In genomic region chr3:59423621-59424020, GRCm38 (mm10) we compare ENCODE assay signal across 23 mouse cellular contexts.
DNase-seq lines count a peak whose midpoint lies in the region; ATAC-seq and TF ChIP-seq lines count a peak whose summit lies in the region.
"Had no signal": no experiment of that assay in that cellular context is flagged by ENCODE, and none has a peak within 500 bp of the region (broad histone marks: within the 10 kb centered on the region; RNA-seq: fewer than 3 reads in every experiment).

No protein-coding gene starts in this region.

- TF ChIP-seq CTCF in forebrain, postnatal 0 days (IDR thresholded peaks at IDR 0.05; ENCODE audit: low read depth): no peak

- no peak for ATAC-seq in forebrain, postnatal 0 days
- ATAC-seq: activated CD4-positive, CD25-positive, alpha-beta regulatory T cell, adult 4 months; CD4-positive, CD25-positive, alpha-beta regulatory T cell, adult 4 months; Patski had no signal

- no peaks in the 10 kb centered on the region for H3K36me3 ChIP-seq in forebrain, postnatal 0 days (ENCODE audit: insufficient read depth)
- H3K36me3 ChIP-seq: G1E had no signal

- no peaks in the 10 kb centered on the region for H3K4me1 ChIP-seq in forebrain, postnatal 0 days (ENCODE audit: insufficient read depth)

- WGBS in forebrain, postnatal 0 days: 89% methylated on average over 2 of the region's 2 CpGs

- H3K4me3 ChIP-seq in forebrain, postnatal 0 days (ENCODE audit: low read depth, low read length): no peak overlapping the region

- no peaks in the 10 kb centered on the region for H3K27me3 ChIP-seq in forebrain, postnatal 0 days (ENCODE audit: insufficient read depth, low read length)
- H3K27me3 ChIP-seq: CH12.LX, Patski had no signal

- H3K4me2 ChIP-seq in forebrain, postnatal 0 days (ENCODE audit: low read depth): no peak overlapping the region

- no peak overlapping the region for H3K27ac ChIP-seq in forebrain, postnatal 0 days (ENCODE audit: low read depth, low read length)

- no peak overlapping the region for H3K9ac ChIP-seq in forebrain, postnatal 0 days

- peak; percentile 24 for DNase-seq in adipocyte (ENCODE audit: low spot score)
- peak; percentile 91 for DNase-seq in fat pad, adult 2 months (ENCODE audit: extremely low read depth, low read depth, low spot score)
- peak; percentile 92 for DNase-seq in gonadal fat pad, adult 2 months (ENCODE audit: low read depth)
- no peak for DNase-seq in adrenal gland, adult 18-20 months (ENCODE audit: low spot score in 2 of 2)
- DNase-seq in forebrain, postnatal 0 days: no peak
- no peak for DNase-seq in layer of hippocampus, adult 9-11 months
- DNase-seq: adrenal gland, adult 2 months; adrenal gland, adult 8-10 months; adrenal gland, postnatal 10 days; adrenal gland, postnatal 14 days; adrenal gland, postnatal 25 days; adrenal gland, postnatal 36 days; B cell, adult 2 months; cerebellum, adult 11 months; cerebellum, adult 11-12 months; cerebellum, adult 18-20 months; cerebellum, adult 2 months; cerebellum, adult 8-10 months had no signal

- no peaks in the 10 kb centered on the region for H3K9me3 ChIP-seq in forebrain, postnatal 0 days (ENCODE audit: low read length)
- H3K9me3 ChIP-seq: G1E had no signal

Comparison
In these comparisons a context has a peak if more than half of its experiments do, and no peak if none do; other contexts are left out.
1. DNase-seq: peak in adipocyte (single experiment), fat pad, adult 2 months (single experiment) and gonadal fat pad, adult 2 months (single experiment); none in adrenal gland, adult 18-20 months (0 of 2), forebrain, postnatal 0 days (single experiment) and layer of hippocampus, adult 9-11 months (single experiment).